Mouse (Mus musculus) C2C12 (cell line): Measurements from ENCODE around the gene Fam89b.

Experiments used
- CEBPB ChIP-seq: IDR thresholded peaks from one replicate; pipeline ENCODE4 v1.6.1; 2011; ENCODE audit warnings: low read depth, mild to moderate bottlenecking, control low read depth, moderate library complexity
- CTCF ChIP-seq: IDR thresholded peaks from one replicate; pipeline ENCODE4 v1.5.1; 2011; ENCODE audit not compliant: control insufficient read depth, insufficient read depth, insufficient read length
- MAX ChIP-seq: IDR thresholded peaks from one replicate; pipeline ENCODE4 v1.6.1; 2011; ENCODE audit warnings: mild to moderate bottlenecking, control low read depth
- MYOD1 ChIP-seq: IDR thresholded peaks from one replicate; pipeline ENCODE4 v1.6.1; 2011; ENCODE audit warnings: low read depth; ENCODE audit not compliant: control insufficient read depth, insufficient read length
- MYOG ChIP-seq: IDR thresholded peaks from one replicate; pipeline ENCODE4 v1.6.1; 2011; ENCODE audit not compliant: control insufficient read depth, insufficient read length; ENCODE audit errors: extremely low read depth
- USF1 ChIP-seq: IDR thresholded peaks from one replicate; pipeline ENCODE4 v1.6.1; 2011; ENCODE audit warnings: low read depth, mild to moderate bottlenecking, control low read depth, moderate library complexity

DNA sequence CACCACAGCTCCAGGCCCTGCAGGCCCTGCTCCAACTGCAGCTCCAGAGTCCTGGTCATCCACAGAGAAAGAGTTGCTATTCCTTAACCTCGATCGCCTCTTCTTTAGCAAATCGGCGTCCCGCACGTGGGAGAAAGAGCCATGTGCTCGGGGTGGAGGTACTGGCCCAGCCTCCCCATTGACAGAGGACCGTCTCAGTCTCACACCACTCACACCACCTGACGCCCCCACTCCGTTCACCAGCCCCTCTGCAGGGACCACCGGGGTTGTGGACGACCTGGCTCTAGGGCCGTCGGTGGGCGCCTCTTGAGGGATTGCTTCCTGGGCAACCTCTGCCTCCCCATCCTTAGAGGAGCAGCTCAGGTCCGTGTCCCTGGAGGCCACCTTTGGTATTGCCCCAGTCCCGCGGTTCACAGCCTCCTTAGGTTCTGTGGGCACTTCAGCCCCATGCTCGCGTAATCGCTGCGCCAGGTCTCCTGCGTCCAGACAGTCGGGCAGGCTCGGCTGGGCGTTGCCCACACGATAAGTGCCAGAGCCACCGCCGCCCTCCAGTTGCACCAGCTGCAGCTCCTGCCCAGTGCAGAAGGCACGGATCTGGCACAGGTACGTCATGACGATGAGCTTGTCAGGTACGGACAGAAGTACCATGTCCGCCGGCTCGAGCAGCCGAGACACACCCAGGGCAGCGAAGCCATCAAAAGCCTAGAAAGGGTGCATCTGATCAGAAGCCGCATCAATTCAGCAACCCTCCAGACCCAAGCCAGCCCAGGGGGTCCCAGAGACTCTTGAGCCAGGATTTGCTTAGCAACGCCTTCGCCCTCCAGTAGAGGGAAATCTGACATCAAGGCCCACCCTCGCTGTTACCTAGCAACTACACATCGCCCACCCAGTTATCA lies 13.4 kb downstream of the Fam89b start:
- TF ChIP-seq CTCF (no peak), USF1 (no peak), MYOG (no peak), MAX (no peak), CEBPB (no peak), MYOD1 (no peak)
